Mouse (Mus musculus): ENCODE results near the gene Ablim1. TPM values are rescaled to one million over a fixed set of nuclear protein-coding genes. Genes with fewer than 3 reads are reported as not detected.

Gene Ablim1
- polyA plus RNA-seq, 1 experiment from 2014 or later: 63.2 TPM

DNA sequence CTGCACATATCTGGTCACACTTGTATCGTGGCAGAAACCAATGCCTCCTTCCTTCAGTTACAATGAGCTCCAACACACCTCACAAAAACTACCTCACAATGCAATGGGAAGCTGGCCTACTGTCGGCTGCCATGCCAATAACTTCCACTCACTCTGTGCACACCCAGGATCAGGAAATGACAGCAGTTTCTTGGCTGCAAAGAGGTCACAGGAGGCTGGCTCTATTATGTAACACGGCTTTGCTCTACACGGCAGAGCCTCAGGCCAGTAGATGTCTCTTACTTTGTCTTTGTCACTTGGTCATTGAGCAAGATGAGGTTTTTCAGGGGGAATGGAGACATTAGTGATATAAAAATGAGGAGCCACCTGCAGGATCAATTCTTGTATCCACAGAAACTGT lies 126.2 kb downstream of the Ablim1 start:
- Histone ChIP-seq H3K9ac (no peak overlapping the region), H3K4me2 (no peak overlapping the region)

DNA sequence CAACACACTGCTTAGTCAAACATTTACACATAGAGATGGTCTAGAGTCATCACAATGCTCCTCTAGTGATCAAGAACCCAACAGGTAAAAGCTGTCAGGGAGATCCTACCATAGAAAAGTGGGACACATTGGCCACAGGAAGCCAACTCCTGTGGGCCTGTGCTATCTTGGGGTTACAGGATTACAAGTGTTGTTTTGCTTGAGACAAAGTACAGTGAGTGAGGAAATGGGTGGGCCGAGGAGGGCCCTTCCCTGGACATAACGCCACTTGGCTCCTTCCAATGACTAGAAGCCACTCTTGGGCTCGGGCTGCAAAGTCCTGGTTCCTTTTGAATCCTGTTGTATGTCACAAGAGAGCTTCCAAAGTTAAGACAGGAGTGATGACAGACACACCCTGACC lies 129.7 kb downstream of the Ablim1 start:
- no peaks in the 10 kb centered on the region for H3K27me3 ChIP-seq
- H3K4me3 ChIP-seq: no peak overlapping the region
- no peaks in the 10 kb centered on the region for H3K36me3 ChIP-seq
- 90% methylated on average over 3 of the region's 3 CpGs for WGBS
- H3K9ac ChIP-seq: no peak overlapping the region
- H3K4me1 ChIP-seq (replicated peaks): no peaks in the 10 kb centered on the region
- H3K27ac ChIP-seq (replicated peaks): no peak overlapping the region
- no peaks in the 10 kb centered on the region for H3K9me3 ChIP-seq
- H3K4me2 ChIP-seq: no peak overlapping the region
- no peak for ATAC-seq (ENCODE audit: low FRiP score, low read depth)

More for the DNA sequence above, 126.2 kb downstream of the Ablim1 start:
- no peaks in the 10 kb centered on the region for H3K9me3 ChIP-seq
- H3K27me3 ChIP-seq: no peaks in the 10 kb centered on the region
- H3K4me1 ChIP-seq (replicated peaks): no peaks in the 10 kb centered on the region
- no peaks in the 10 kb centered on the region for H3K36me3 ChIP-seq
- H3K27ac ChIP-seq (replicated peaks): no peak overlapping the region
- 82% methylated on average over 4 of the region's 4 CpGs for WGBS
- no peak for ATAC-seq (ENCODE audit: low FRiP score, low read depth)
- no peak overlapping the region for H3K4me3 ChIP-seq

- H3K9ac ChIP-seq: no peak overlapping the region
- no peaks in the 10 kb centered on the region for H3K36me3 ChIP-seq
- no peaks in the 10 kb centered on the region for H3K27me3 ChIP-seq
- H3K27ac ChIP-seq (replicated peaks): no peak overlapping the region
- 91% methylated on average over 13 of the region's 13 CpGs for WGBS
- H3K4me3 ChIP-seq: no peak overlapping the region
- no peak overlapping the region for H3K4me2 ChIP-seq
- H3K4me1 ChIP-seq (replicated peaks): no peaks in the 10 kb centered on the region
- H3K9me3 ChIP-seq: no peaks in the 10 kb centered on the region
- no peak for ATAC-seq (ENCODE audit: low FRiP score, low read depth)
Measured at GRCm38 (mm10) chr19:57182938-57183720, 131.6 kb downstream of the Ablim1 start.

GRCm38 (mm10) chr19:57181852-57182528 lies 132.7 kb downstream of the Ablim1 start:
- Histone ChIP-seq H3K4me2 (no peak overlapping the region), H3K36me3 (no peaks in the 10 kb centered on the region), H3K9me3 (no peaks in the 10 kb centered on the region), H3K27me3 (no peaks in the 10 kb centered on the region), H3K27ac (replicated peaks) (no peak overlapping the region), H3K4me1 (replicated peaks) (no peaks in the 10 kb centered on the region), H3K9ac (no peak overlapping the region), H3K4me3 (no peak overlapping the region)
- no peak for ATAC-seq (ENCODE audit: low FRiP score, low read depth)
- WGBS: 92% methylated on average over 10 of the region's 10 CpGs

GRCm38 (mm10) chr19:57181317-57181716 lies 133.4 kb downstream of the Ablim1 start:
- Histone ChIP-seq H3K4me3 (no peak overlapping the region), H3K36me3 (no peaks in the 10 kb centered on the region), H3K4me2 (no peak overlapping the region), H3K27ac (replicated peaks) (no peak overlapping the region), H3K27me3 (no peaks in the 10 kb centered on the region), H3K9me3 (no peaks in the 10 kb centered on the region), H3K4me1 (replicated peaks) (no peaks in the 10 kb centered on the region), H3K9ac (no peak overlapping the region)
- ATAC-seq (ENCODE audit: low FRiP score, low read depth): no peak
- WGBS: 91% methylated on average over 6 of the region's 6 CpGs

- no peak overlapping the region for H3K4me2 ChIP-seq
- H3K4me3 ChIP-seq: no peak overlapping the region
- no peak overlapping the region for H3K9ac ChIP-seq
- H3K27ac ChIP-seq (replicated peaks): no peak overlapping the region
- WGBS: 88% methylated on average over 3 of the region's 3 CpGs
- no peaks in the 10 kb centered on the region for H3K36me3 ChIP-seq
- no peak for ATAC-seq (ENCODE audit: low FRiP score, low read depth)
- H3K27me3 ChIP-seq: no peaks in the 10 kb centered on the region
- no peaks in the 10 kb centered on the region for H3K9me3 ChIP-seq
- H3K4me1 ChIP-seq (replicated peaks): no peaks in the 10 kb centered on the region
Measured at GRCm38 (mm10) chr19:57180908-57181307, 133.8 kb downstream of the Ablim1 start.

- Histone ChIP-seq H3K4me3 (no peak overlapping the region), H3K9me3 (no peaks in the 10 kb centered on the region), H3K4me2 (no peak overlapping the region), H3K27ac (replicated peaks) (no peak overlapping the region), H3K36me3 (no peaks in the 10 kb centered on the region), H3K4me1 (replicated peaks) (no peaks in the 10 kb centered on the region), H3K27me3 (no peaks in the 10 kb centered on the region), H3K9ac (no peak overlapping the region)
- ATAC-seq (ENCODE audit: low FRiP score, low read depth): no peak
- 73% methylated on average over 9 of the region's 9 CpGs for WGBS
Measured at GRCm38 (mm10) chr19:57180333-57180732, 134.4 kb downstream of the Ablim1 start.

DNA sequence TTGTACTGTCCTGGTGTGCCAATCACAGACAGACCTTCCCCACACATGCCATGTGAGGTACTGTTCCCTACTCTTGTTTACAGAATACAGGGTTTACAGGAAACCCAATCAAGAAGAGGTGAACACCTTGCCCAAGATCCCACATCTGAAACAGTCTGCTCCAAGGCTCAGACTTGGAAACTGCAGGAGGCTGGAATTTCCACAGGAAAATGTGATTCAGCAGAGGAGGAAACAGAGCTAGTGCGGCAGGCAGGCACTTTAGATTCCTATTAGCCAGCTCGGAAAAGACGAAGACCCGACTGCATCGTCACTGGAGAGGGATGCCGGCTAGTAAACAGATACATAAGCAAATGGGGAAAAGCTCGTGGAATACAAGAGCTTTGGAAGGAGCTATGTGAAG lies 135.4 kb downstream of the Ablim1 start:
- no peak for ATAC-seq (ENCODE audit: low FRiP score, low read depth)
- no peak overlapping the region for H3K9ac ChIP-seq
- no peaks in the 10 kb centered on the region for H3K9me3 ChIP-seq
- 87% methylated on average over 7 of the region's 7 CpGs for WGBS
- no peak overlapping the region for H3K4me2 ChIP-seq
- H3K4me1 ChIP-seq (replicated peaks): no peaks in the 10 kb centered on the region
- H3K27me3 ChIP-seq: no peaks in the 10 kb centered on the region
- no peaks in the 10 kb centered on the region for H3K36me3 ChIP-seq
- H3K27ac ChIP-seq (replicated peaks): no peak overlapping the region
- no peak overlapping the region for H3K4me3 ChIP-seq

- WGBS: 75% methylated on average over 6 of the region's 6 CpGs
- Histone ChIP-seq H3K4me3 (no peak overlapping the region), H3K4me1 (replicated peaks) (no peaks in the 10 kb centered on the region)
Measured at GRCm38 (mm10) chr19:57177334-57177733, 137.4 kb downstream of the Ablim1 start.

GRCm38 (mm10) chr19:57175077-57175476 lies 139.6 kb downstream of the Ablim1 start:
- Histone ChIP-seq H3K36me3 (no peaks in the 10 kb centered on the region), H3K9me3 (no peaks in the 10 kb centered on the region), H3K4me2 (no peak overlapping the region), H3K27me3 (no peaks in the 10 kb centered on the region), H3K4me3 (no peak overlapping the region), H3K4me1 (replicated peaks) (no peaks in the 10 kb centered on the region), H3K27ac (replicated peaks) (no peak overlapping the region), H3K9ac (no peak overlapping the region)
- ATAC-seq (ENCODE audit: low FRiP score, low read depth): no peak

More at GRCm38 (mm10) chr19:57177334-57177733, 137.4 kb downstream of the Ablim1 start:
- Histone ChIP-seq H3K36me3 (no peaks in the 10 kb centered on the region), H3K4me2 (no peak overlapping the region), H3K9me3 (no peaks in the 10 kb centered on the region), H3K27me3 (no peaks in the 10 kb centered on the region), H3K9ac (no peak overlapping the region), H3K27ac (replicated peaks) (no peak overlapping the region)
- no peak for ATAC-seq (ENCODE audit: low FRiP score, low read depth)

DNA sequence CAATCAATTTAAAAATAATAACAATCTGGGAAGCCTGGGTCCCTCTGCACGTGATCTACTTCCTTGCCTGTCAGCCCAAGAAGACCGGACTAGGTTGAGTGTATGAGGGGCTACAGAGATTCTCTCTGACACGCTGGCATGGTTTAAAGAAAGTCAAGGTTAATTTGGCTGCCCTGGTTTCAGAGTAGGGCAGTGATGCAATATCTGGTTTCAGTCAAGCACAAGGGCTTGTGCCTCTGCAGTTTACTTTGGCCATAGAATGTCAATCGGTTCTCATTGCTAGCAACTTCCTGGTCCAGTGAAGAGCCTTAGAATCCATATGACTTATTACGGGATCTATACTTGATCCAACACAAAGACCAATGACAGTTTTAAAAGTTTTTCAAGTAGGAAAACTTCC lies 140.2 kb downstream of the Ablim1 start:
- Histone ChIP-seq H3K27ac (replicated peaks) (no peak overlapping the region), H3K36me3 (no peaks in the 10 kb centered on the region), H3K4me1 (replicated peaks) (no peaks in the 10 kb centered on the region), H3K4me3 (no peak overlapping the region), H3K9me3 (no peaks in the 10 kb centered on the region), H3K27me3 (no peaks in the 10 kb centered on the region), H3K9ac (no peak overlapping the region), H3K4me2 (no peak overlapping the region)
- WGBS: 89% methylated on average over 5 of the region's 5 CpGs
- ATAC-seq (ENCODE audit: low FRiP score, low read depth): no peak

GRCm38 (mm10) chr19:57174045-57174444 lies 140.7 kb downstream of the Ablim1 start:
- no peak overlapping the region for H3K4me3 ChIP-seq
- H3K9me3 ChIP-seq: no peaks in the 10 kb centered on the region
- no peak overlapping the region for H3K9ac ChIP-seq
- no peaks in the 10 kb centered on the region for H3K27me3 ChIP-seq
- ATAC-seq (ENCODE audit: low FRiP score, low read depth): no peak
- H3K4me2 ChIP-seq: no peak overlapping the region
- no peaks in the 10 kb centered on the region for H3K4me1 ChIP-seq (replicated peaks)
- H3K27ac ChIP-seq (replicated peaks): no peak overlapping the region
- WGBS: 84% methylated on average over 5 of the region's 5 CpGs
- H3K36me3 ChIP-seq: no peaks in the 10 kb centered on the region

Data from hindbrain, embryonic 15.5 days (tissue).